Mouse (Mus musculus) lung, adult 2 months (tissue): ENCODE measurements around the gene Slc22a17. TPM values are rescaled to one million over a fixed set of nuclear protein-coding genes. Genes with fewer than 3 reads are reported as not detected.
"Not testable (repeated sequence)": the region's sequence is repeated elsewhere in the genome, so short reads cannot be mapped to it uniquely, and the experiment has no call there.

Experiments
- DNase-seq: peaks from one replicate; pipeline ENCODE4 v3.0.0; 2022
- H3K4me1 ChIP-seq: fragments of 200-500 bp; 2 replicates; pipeline ENCODE4 v1.6.1; 2011; ENCODE audit warnings: low read length; ENCODE audit not compliant: control insufficient read depth, insufficient read depth
- H3K4me3 ChIP-seq: fragments of 200-500 bp; replicated peaks from 2 replicates; pipeline ENCODE3; 2011; ENCODE audit warnings: low read depth, mild to moderate bottlenecking, control low read depth, low read length; ENCODE audit errors: extremely low read depth
- CTCF ChIP-seq: fragments of 200-500 bp; IDR thresholded peaks from 2 replicates; pipeline ENCODE4 v1.5.1; 2011; ENCODE audit warnings: mild to moderate bottlenecking, low read length, control low read depth; ENCODE audit not compliant: insufficient read depth
- POLR2A ChIP-seq: fragments of 200-500 bp; IDR thresholded peaks from 2 replicates; pipeline ENCODE4 v1.6.1; 2011; ENCODE audit warnings: low read depth, mild to moderate bottlenecking, control low read depth, low read length, borderline replicate concordance; ENCODE audit errors: extremely low read depth
- WGBS: fragments of 180-500 bp; shearing (Covaris S2); methylation state at CpG from one replicate; pipeline ENCODE4 v1.1.7; 2018; 5-methylcytosine and 5-hydroxymethylcytosine counted together
- polyA plus RNA-seq: library from polyadenylated mRNA; depleted of rRNA; stranded (reverse); fragments of >200 nt; gene quantifications from 2 replicates; pipeline ENCODE4 v1.2.3, GENCODE M21; 2012

Gene Slc22a17
- polyA plus RNA-seq, 1 experiment, result 61.8 TPM

DNA sequence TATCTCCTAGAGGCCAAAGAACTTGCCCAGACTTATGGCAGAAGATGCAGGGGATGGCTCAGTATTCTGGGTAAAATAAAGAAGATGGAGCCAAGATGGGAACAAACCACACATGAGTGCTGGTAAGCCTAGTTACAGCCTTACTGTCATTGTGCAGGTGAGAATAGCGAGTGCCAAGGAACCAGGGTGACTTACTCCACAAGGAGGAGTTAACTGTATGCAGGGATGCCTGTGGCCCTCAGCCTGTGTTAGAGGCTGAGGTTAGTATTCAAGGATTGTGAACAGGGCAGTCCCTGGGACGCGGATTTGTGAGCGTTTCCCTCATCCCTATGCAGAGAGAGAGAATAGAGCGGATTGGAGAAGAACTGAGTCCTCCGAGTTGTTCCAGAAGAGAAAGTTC, 38.7 kb upstream of the Slc22a17 start:
- Histone ChIP-seq H3K4me3 (no peak overlapping the region), H3K4me1 (no peaks in the 10 kb centered on the region)
- WGBS, result 86% methylated on average over 6 of the region's 6 CpGs
- no peak for TF ChIP-seq CTCF
- no peak for TF ChIP-seq POLR2A
- DNase-seq, result no peak

GRCm38 (mm10) chr14:54950493-54950892, 37.6 kb upstream of the Slc22a17 start:
- no peak overlapping the region for H3K4me3 ChIP-seq
- no peak for DNase-seq
- TF ChIP-seq POLR2A (no peak), CTCF (no peak)
- WGBS, result 55% methylated on average over 12 of the region's 12 CpGs
- no peaks in the 10 kb centered on the region for H3K4me1 ChIP-seq

- no peak overlapping the region for H3K4me3 ChIP-seq
- DNase-seq, result no peak
- 81% methylated on average over 9 of the region's 9 CpGs for WGBS
- no peaks in the 10 kb centered on the region for H3K4me1 ChIP-seq
- no peak for TF ChIP-seq CTCF
- no peak for TF ChIP-seq POLR2A
Measured at GRCm38 (mm10) chr14:54948781-54949180, 35.8 kb upstream of the Slc22a17 start.

- not testable (repeated sequence) for H3K4me1 ChIP-seq, DNase-seq, H3K4me3 ChIP-seq
- WGBS, result 91% methylated on average over 11 of the region's 11 CpGs
Measured at GRCm38 (mm10) chr14:54947008-54947407, 34.1 kb upstream of the Slc22a17 start.

DNA sequence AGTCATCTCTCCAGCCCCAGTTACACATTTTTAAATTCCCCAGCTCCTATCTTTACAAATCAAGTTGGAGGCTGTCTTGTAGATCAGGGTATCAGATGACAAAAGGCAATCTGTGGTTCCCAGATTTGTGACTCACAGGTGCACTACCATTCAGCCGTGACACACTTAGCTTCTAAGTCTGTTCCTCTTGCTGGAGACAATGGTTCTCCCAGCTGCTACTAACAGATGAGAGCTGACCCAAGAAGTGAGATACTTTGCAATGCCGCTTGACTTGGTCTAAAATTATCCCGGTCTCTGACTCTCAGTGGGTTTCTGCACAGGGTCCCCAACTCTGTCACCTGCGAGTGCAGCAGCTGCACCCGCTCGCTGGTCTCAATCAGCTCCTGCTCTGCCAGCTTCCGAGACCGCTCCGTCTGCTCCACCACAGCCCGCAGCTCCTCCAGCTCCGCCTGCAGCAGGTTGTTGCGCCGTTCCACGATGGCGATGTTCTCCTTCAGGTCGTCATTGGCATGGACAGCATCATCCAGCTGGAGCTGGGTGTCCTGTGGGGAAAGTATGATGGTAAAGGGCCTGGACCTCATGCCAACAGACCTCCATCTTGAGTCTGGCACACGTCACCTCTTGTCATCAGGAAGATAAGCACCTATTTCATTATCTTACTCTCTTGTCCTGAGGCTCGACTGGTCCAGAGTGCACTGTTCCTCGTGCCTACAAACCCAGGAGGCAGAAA, 33.2 kb upstream of the Slc22a17 start:
- no peak for DNase-seq
- no peak overlapping the region for H3K4me3 ChIP-seq
- 76% methylated on average over 19 of the region's 19 CpGs for WGBS
- TF ChIP-seq CTCF, result no peak
- TF ChIP-seq POLR2A, result no peak
- no peaks in the 10 kb centered on the region for H3K4me1 ChIP-seq

DNA sequence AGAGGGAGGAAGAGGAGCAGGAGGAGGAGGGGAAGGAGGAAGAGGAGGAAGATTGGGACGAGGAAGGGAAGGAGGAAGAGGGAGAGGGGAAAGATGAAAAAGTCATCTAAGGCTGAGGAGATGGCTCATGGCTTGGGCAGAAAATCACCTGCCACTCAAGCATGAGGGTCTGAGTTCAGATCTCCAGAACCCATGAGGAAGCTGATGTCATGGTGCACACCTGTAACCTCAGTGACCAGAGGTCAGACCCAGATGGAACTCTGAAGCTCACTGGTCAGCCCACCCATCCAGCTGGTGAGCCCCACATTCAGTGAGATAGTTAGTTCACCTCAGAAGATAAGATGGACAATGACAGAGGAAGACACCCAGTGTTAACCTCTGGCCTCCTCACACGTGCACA, 32.0 kb upstream of the Slc22a17 start:
- no peak for DNase-seq
- 80% methylated on average over 2 of the region's 2 CpGs for WGBS
- H3K4me1 ChIP-seq, result no peaks in the 10 kb centered on the region
- no peak for TF ChIP-seq CTCF
- no peak for TF ChIP-seq POLR2A
- H3K4me3 ChIP-seq, result no peak overlapping the region

DNA sequence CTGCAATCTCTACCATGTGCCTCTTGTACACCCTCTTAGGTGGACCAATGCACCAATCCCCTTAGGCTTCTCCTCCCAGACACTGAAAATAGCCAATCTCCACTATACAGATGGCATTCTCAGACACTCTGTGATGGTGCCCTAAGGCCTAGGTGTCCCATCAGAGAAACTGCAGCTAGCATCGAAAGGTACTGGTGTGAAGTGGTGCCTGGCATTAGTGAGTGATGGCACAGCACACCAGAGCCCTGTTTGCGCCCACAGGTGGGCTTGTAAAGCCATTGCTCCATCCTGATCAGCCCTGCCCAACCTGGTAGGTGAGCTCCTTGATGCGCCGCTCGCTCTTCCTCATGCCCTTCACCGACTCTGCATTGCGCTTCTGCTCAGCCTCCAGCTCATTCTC, 31.0 kb upstream of the Slc22a17 start:
- Histone ChIP-seq H3K4me3 (no peak overlapping the region), H3K4me1 (no peaks in the 10 kb centered on the region)
- no peak for TF ChIP-seq CTCF
- no peak for TF ChIP-seq POLR2A
- DNase-seq, result no peak
- 94% methylated on average over 7 of the region's 7 CpGs for WGBS

DNA sequence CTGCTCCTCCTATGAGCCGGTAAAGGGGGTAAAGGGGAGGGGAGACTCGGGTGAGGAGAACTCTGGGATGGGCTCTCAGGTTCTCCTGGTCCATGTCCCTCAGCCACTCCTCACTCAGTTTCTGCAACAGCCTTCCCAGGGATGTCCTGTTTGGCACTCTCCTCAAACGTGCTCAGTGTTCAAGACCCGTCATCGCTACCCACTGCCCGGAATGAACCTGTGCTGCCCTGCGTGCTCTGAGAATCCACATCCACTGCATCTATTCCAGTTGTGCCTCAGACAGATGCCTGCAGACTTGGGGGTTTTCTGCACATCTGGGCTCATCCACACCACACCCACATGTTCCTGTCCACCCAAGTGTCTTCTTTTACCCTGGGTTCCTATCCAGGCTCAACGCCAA, 29.5 kb upstream of the Slc22a17 start:
- no peak for TF ChIP-seq POLR2A
- TF ChIP-seq CTCF, result no peak
- no peaks in the 10 kb centered on the region for H3K4me1 ChIP-seq
- DNase-seq, result no peak
- H3K4me3 ChIP-seq, result no peak overlapping the region
- 86% methylated on average over 8 of the region's 8 CpGs for WGBS

DNA sequence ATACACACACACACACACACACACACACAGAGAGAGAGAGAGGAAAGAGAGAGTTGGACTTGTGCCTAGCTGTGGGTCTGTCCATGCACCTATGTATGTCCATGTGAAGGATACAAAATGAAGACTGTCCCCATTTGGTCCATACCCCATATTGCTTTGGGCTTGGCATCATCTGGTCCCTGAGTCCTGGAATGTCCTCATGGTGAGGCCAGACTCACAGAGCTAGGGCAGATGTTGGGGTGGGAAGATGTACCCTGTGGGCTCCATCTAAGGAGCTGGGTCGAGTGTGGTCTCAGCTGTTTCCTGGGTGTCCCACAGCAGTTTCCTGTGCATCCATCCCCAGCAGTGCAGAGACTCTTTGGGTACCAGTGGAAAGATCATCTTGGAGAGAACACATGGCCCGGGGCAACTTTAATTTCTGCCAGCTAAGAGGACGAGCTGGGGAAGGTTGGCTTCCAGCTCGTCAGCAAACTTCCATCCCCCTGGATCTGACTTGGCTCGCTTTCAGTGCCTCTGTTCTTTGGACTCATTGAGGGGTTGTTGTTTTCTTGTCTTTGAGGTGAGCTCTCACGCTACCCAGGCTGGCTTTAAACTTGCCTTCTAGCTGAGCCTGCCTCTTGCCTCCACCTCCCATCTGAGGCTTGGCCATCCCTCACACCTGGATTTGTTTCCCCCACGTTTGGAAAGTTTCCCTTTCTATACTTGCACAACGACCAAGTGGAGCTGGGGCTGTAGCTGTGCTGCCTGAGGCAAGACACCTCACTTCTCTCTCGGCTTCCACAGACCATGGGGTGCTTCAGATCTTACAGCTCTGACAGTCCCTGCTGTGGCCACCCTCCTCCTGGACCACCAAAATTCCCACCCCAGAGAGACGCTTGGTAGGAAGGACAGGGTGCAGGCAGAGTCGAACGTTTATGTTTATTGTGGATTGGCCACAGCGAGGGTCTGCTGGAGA, 28.4 kb upstream of the Slc22a17 start:
- Histone ChIP-seq H3K4me3 (no peak overlapping the region), H3K4me1 (no peaks in the 10 kb centered on the region)
- no peak for DNase-seq
- WGBS, result 56% methylated on average over 13 of the region's 13 CpGs
- TF ChIP-seq POLR2A (no peak), CTCF (no peak)

DNA sequence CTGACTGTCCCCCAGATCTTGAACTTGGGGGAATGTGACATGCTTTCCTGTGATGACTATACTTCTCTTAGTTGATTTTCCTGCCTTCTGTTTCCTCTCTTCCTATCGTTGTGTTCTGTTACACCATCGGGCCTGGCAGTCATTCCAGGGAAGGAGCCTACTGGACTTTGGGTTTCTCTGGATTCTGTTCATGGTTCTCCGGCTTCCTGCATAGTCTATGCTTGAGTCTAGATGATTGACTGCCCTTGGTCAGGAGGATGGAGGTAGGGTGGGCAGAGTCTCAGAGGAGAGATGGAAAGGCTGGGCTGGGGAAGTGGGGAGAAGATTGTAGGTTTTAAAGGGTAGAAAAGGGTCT, 27.2 kb upstream of the Slc22a17 start:
- WGBS, result 58% methylated on average over 3 of the region's 3 CpGs
- no peak for TF ChIP-seq CTCF
- TF ChIP-seq POLR2A, result no peak
- H3K4me3 ChIP-seq, result no peak overlapping the region
- DNase-seq, result no peak
- no peaks in the 10 kb centered on the region for H3K4me1 ChIP-seq
